In the genomic region with DNA sequence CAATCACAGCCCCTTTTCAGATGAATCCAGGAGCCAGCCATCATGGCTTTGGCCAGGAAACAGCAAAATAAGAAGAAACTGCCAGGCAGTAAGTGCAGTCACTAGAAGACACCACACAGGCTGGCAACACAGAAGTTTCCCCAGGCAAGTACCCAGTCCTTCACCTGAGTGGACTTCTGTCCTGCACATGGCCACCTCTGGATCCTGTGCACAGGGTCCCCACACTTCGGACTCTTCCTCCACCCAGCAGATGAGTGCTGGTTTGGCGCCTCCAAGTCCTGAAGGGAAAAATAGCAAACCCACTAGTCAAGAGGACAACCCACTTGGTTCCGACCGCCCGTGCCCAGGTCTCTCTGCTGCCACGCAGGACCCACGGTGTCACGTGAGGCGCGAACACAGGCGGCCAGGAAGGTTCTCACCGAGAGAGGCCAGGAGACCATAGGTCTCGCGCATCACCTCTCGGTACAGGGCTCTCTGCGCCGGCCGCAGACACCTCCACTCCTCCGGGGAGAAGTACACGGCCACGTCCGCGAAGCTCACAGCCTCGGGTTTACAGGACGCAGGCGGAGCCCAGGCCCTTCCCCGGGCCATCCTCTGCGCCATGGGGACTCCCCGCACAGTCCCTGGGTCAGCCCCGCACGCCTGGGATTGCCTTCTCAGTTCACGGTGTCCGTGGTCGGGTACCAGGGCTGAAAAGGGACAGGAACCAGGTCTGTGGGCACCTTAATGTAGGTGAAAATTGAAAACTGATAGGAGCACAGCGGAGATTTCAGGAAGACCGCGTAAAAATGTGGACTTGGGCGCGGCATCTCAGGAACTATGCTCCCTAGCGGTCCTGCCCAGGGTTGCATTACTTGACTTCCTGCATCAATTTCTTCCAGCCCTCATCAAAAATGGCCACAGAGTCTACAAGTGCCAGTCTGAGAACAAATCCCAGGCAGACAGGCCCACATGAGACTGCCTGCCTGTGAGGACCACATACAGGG, we compare ENCODE assay signal across 8 mouse cellular contexts. TPM values are rescaled to one million over a fixed set of nuclear protein-coding genes. Genes with fewer than 3 reads are reported as not detected.
DNase-seq lines count a peak whose midpoint lies in the region; ATAC-seq and TF ChIP-seq lines count a peak whose summit lies in the region.
"Not testable (repeated sequence)": the region's sequence is repeated elsewhere in the genome, so short reads cannot be mapped to it uniquely, and the experiment has no call there.

Gene Zfp764, minus strand, starts transcription at position 821 of the 986 bp plus-strand sequence.

- ATAC-seq in Patski: not testable (repeated sequence)
- ATAC-seq in hindbrain, embryonic 14.5 days (ENCODE audit: low FRiP score): peak; percentile 74; the same call in 1 of the 2 replicates

- peak; percentile 44 for TF ChIP-seq CTCF in Patski (IDR thresholded peaks at IDR 0.05)

- peak within 1 kb of the TSS; percentile 50 for H3K4me3 ChIP-seq in hindbrain, embryonic 14.5 days (replicated peaks; ENCODE audit: low read length)

- CTCF ChIA-PET in Patski (lab: Charles Lee): interaction anchor here (0.6 kb wide), 1 partner anchor 39 kb away, joined by 3 read pairs; no protein-coding TSS in a partner anchor

- POLR2A ChIA-PET in Patski (lab: Charles Lee): not testable (repeated sequence)

- H3K4me1 ChIP-seq in hindbrain, embryonic 14.5 days (replicated peaks; ENCODE audit: control insufficient read depth, insufficient read depth, low read length): not testable (repeated sequence)

- not testable (repeated sequence) for H3K9me3 ChIP-seq in hindbrain, embryonic 14.5 days (ENCODE audit: control insufficient read depth, low read length)

- H3K27ac ChIP-seq in hindbrain, embryonic 14.5 days: peak within 1 kb of the TSS; percentile 74

- H3K27me3 ChIP-seq in Patski; hindbrain, embryonic 14.5 days (ENCODE audit: control insufficient read depth, insufficient read depth, low read length): not testable (repeated sequence)

- 6% methylated on average over 40 of the region's 40 CpGs for WGBS in hindbrain, embryonic 14.5 days

- not testable (repeated sequence) for DNase-seq in Patski (ENCODE audit: low read depth, low spot score)
- DNase-seq in cerebellum, postnatal 25 days: peak; percentile 88 to 93
- peak; percentile 77 to 83 for DNase-seq in frontal cortex, postnatal 25 days (ENCODE audit: low spot score in 2 of 2)
- DNase-seq in hindbrain, embryonic 14.5 days (ENCODE audit: low spot score): peak; percentile 87
- peak; percentile 70 to 77 for DNase-seq in layer of hippocampus, postnatal 36 days
- peak; percentile 98 for DNase-seq in lung, postnatal 36 days
- DNase-seq in retina, postnatal 1 day: peak; percentile 95
- peak; percentile 78 to 86 for DNase-seq in urinary bladder, adult 18-20 months (ENCODE audit: low spot score in 2 of 2)

- not testable (repeated sequence) for H3K36me3 ChIP-seq in hindbrain, embryonic 14.5 days (replicated peaks; ENCODE audit: control insufficient read depth, insufficient read depth)

- H3K9ac ChIP-seq in hindbrain, embryonic 14.5 days: peak within 1 kb of the TSS; percentile 80

- peak within 1 kb of the TSS; percentile 90 for H3K4me2 ChIP-seq in hindbrain, embryonic 14.5 days (replicated peaks)

- in situ Hi-C loops in Patski (cut with MboI; ENCODE audit: low pct_unique_long_range_greater_than_20kb): not testable (repeated sequence)

RNA-seq across cellular contexts. Expression of gene Zfp764, which starts in this region (rescaled TPM):
- polyA plus RNA-seq in Patski (2021): 2.9 TPM
- 4.2 and 5.3 TPM in 2 replicates for polyA plus RNA-seq in hindbrain, embryonic 14.5 days (2014; fragmentation: Nextera tagmentation; extraction: Ambion mirVana)
- total RNA-seq in layer of hippocampus, postnatal 36 days (2021): 1 to 10 TPM; 3.7 to 4.8 TPM
